Mouse (Mus musculus) NIH3T3 (cell line): ENCODE results near the gene Ttc41.

Experiments used
- DNase-seq: peaks from one replicate; pipeline ENCODE4 v3.0.0-alpha.2; 2012; ENCODE audit warnings: low read depth

Gene Ttc41

DNA sequence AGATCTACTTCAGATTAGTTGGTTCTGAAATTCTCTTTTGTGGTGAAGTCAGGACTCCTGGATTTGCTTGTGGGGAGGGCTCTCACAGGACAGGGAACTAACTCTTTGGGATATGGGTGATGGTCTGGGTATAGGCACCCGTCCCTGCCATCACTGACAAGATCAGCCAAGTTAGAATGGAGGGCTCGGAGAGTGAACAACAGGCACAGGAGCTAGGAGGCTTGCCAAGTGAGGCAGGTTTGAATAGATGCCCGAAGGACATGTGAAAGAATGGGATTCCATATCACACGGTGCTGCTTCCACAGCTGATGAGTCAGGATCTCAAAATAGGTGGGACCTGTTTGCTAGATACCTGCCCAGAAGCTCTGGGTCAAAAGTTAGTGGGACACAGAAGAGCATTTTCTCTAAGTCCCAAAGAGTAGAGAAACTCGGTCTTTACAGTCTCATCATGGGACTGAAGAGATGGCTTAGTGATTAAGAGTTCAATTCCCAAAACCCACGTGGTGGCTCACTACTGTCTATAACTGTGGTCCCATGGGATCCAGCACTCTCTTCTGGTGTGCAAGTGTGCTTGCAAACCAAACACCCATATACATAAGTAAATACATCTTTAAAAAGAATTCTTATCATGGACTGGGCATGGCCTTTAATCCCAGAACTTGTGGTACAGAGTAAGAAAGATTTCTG is 50.3 kb downstream of the Ttc41 start:
- DNase-seq: no peak

GRCm38 (mm10) chr10:86757724-86758123 is 52.1 kb downstream of the Ttc41 start:
- DNase-seq: no peak

DNA sequence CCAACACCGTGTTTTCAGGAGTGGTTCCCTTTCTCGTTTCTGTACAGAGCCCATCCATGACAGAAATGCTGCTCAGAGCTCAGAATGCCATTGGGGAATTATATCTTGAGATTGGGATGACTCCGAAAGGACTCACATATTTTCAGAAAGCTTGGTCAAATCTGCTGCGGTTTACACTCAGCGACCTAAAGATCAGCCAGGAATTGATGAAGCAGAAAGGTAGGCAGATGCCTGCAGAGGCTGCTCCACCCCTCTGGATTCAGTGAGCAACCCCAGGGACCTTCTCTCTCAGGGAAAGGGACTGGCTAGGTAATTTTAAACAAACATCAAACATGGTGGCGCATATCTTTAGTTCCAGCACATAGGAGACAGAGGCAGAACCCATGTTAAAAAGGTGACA is 52.6 kb downstream of the Ttc41 start:
- no peak for DNase-seq

- no peak for DNase-seq
Observed at GRCm38 (mm10) chr10:86761236-86761635, 55.6 kb downstream of the Ttc41 start.

- no peak for DNase-seq
Observed at GRCm38 (mm10) chr10:86761722-86762383, 56.2 kb downstream of the Ttc41 start.

DNA sequence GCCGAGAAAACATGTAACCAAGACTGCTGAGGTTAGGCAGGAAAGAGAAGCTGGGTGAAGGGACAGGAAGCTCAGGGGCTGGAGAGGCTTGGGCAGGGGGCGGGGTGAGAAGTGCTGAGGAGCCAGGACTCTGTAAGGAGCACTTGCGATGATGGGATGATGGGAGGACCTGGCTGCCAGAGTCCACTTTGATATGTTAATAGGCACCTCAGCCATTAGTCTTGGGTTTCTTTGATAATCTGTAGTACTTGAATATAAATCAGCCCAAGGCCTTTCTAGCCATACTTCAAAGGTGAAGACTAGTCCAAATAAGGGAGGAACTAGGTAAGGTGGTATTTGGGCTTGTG is 56.7 kb downstream of the Ttc41 start:
- DNase-seq: no peak

DNA sequence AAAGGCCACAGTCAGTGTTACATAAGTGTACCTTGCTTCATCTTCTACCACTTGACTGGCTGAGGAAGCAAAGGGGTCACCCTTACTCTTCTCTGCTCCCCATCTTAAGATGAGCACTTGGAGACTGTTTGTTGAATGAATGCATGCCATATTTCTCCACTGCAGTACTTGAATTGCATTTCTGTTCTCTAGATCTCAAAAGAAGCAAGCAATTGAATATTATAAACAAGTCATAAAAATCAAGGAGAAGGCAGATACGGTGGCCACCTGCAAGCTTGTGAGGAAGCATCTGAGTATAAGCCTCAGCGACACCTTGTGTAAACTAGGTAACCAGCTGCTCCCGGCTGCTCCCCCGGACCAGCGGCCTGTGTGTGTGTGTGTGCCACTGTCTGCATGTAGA is 58.1 kb downstream of the Ttc41 start, which contains the start of gene Gm49358:
Gm49358 (plus strand) TSS at position 301 of the 400 bp plus-strand sequence.
- no peak for DNase-seq

DNA sequence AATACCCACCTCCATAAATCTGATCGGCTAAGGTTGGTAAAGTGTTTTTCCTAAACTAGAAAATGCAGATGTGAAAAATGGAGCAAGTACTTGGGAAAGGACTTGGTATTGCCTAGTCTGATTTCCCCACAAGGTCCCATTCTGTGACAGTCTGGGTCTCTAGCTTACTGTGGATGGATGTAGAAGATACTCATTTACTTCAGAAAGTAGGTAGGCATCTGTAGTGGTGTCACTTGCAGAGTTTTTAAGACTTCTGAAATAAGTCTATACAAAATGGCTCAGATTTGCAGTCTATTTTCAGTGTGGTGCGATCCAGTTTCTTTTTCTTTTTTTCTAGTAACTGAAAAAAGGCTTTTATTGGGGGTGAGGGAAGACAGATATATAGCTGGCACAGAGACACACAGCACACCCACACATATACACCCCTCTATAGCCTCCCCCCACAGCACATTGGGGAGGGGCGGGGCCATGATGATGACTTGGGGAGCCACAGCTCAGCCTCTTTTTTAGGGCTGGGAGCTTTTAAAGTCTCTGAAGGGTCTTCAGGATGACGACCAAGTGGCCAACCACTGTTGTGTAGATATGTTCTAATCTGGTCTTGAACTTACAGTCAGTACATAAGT is 59.8 kb downstream of the Ttc41 start:
- no peak for DNase-seq

GRCm38 (mm10) chr10:86769216-86769615 is 63.6 kb downstream of the Ttc41 start:
- no peak for DNase-seq

- DNase-seq: no peak
Observed at GRCm38 (mm10) chr10:86769797-86770196, 64.2 kb downstream of the Ttc41 start.

GRCm38 (mm10) chr10:86771701-86772100 is 66.1 kb downstream of the Ttc41 start:
- no peak for DNase-seq

- peak; percentile 76 for DNase-seq
Observed at GRCm38 (mm10) chr10:86772231-86772631, 66.6 kb downstream of the Ttc41 start.

DNA sequence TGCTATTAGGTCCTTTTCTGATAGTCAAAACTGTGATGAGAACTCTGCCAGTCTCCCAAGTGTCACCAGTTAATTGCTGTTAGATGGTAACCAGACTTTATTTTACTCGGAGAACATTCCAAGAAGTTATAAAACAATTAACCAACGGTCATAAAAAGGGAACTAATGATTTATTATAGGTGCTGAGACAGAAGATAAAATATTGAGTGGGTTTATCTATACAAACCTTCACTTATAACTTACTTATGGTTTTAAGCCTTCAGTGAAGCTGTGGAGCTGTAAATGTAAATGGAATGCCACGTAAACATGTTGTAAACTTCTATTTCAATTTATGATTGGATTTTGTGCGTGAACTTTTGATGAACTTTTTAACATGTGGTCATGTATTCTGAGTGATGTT is 67.7 kb downstream of the Ttc41 start:
- no peak for DNase-seq

DNA sequence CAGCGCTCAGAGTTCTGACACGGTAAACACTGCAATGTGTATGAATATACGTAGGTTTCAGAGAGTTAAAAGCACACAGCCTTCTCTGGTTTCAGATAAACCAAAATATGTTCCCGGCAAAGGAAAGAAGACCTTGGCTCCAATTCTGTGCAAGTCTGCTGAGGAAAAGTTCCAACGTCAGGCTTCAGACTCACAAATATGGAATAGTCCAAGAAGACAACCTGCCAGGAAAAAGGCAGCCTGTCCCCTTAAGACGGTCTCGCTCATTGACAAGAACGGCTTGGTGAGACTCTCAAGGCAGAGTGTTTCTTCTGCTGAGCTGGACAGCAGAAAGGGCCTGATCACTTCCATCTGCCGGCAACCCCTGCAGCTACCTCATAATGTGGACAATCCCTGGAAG is 70.7 kb downstream of the Ttc41 start:
- DNase-seq: no peak

DNA sequence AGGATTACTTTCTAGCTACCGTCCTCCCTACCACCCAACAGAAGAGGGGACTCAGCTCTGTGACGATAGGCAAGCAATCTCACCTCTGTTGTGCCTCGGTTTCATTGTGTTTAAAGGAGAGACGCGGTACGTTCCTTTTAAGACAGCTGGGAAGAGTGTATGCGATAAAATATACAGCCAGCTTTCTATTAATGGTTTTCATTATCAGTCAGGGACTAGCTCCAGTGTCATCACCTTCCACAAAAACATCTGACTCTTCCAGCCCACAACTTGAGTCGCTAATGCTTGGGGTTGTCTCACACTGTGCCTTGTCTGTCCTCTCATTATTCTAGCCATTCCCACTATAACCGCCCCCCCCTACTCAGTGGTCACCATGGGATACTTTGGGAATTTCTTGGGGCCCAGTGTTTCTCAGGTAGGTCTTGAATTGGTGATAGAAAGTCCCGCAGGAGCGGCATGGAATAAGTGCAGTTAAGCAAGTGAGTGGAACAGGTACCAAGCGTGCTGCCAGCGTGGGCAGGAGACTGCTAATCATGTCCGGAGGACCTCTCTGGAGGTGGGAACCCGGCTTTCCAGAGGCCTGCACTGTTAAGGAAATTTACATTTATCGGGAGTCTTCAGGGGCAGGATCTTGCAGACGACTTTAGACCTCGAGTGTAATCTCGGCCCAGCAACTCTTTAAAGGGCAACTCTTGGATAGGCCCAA is 72.2 kb downstream of the Ttc41 start:
- no peak for DNase-seq

DNA sequence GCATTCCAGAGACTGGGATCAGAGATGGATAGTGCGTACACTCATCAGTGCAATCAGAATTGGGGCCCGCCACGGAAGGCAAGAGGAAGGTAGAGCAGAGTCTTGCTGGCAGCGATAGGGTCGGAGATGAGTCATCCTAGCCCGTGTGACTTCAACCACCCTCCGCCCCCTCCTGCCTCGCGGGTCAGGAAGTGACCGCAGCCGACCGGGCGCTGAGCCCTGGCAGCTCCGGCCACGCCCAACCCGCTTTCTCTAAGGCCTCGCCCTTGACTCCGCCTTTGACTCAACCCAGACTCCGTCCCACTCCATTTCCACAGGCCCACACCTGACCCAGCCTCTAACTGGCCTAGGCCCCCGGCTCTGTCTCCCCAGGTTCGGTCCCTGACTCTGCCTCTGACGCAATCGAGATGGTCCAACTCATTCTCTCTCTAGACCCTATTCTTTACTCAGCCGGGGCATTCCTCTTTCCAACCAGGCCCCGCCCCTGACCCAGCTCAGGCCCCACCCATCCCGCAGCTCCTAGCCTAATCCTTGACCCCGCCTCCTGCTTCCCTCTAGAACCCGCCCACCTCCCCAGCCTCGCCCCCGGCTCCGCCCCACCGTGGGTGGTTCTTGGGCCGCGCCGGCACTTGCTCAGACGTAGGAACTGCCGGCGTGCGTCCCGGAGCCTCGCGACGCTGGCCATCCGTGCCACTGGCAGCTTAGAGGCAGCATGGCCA is 72.9 kb downstream of the Ttc41 start, which contains the start of gene Nt5dc3:
Nt5dc3 (plus strand) TSS at position 608 of the 719 bp plus-strand sequence.
- DNase-seq: peak; percentile 99

DNA sequence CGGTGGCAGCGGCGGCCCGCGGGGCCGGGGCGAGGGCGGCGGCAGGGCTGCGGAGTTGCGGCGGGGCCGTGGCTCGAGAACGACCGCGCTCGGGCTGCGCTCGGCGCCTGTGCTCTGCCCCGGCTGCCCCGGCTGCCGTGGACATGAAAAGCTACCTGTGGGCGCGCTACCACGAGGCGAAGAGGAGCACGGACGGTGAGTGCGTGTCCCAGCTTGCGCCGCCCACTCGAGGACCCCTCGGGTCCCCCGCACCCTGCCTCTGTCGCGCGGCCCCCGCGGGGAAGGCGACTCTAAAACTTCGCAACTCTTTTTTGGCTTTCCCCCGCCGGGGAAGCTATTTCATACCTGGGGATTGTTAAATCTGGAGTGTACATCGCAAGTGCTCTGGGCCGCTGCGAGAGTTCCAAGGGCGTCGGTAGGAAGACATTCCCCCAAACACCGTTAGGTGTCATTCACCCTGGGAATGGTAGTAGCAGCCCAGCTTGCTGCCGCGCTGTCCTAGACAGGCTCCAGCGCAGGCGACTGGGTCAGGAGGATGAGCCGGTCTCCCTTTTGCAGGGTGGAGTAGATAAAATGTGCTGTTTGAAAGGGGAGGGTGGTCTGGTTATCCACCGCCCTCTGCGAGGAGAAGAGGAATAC is 73.6 kb downstream of the Ttc41 start:
- peak; percentile 53 for DNase-seq

GRCm38 (mm10) chr10:86779816-86780500 is 74.3 kb downstream of the Ttc41 start:
- DNase-seq: no peak

- DNase-seq: no peak
Observed at GRCm38 (mm10) chr10:86781641-86782040, 76.0 kb downstream of the Ttc41 start.

DNA sequence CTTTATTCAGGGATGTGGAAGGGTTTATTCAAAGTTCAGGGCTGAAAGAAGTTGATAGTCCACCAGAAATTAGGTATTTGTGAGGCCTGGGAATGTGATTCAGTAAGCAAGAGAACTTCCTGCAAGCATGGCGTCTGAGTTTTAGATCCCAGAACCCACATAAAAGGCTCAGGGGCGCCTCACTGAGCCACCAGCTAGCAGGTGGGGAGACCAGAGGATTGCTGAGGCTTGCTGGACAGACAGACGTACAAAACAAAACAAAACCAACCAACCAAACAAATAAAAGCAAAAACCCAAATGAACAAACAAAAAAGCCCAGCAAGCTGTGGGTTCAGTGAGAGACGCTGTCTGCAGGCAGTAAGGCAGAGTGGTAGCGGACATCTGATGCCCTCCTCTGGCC is 77.0 kb downstream of the Ttc41 start:
- DNase-seq: no peak

GRCm38 (mm10) chr10:86783561-86783960 is 78.0 kb downstream of the Ttc41 start:
- DNase-seq: no peak
